Mouse (Mus musculus): ENCODE data around the gene Lcn6. TPM values are rescaled to one million over a fixed set of nuclear protein-coding genes. Genes with fewer than 3 reads are reported as not detected.

The Lcn6 gene
- not detected in 3 replicates for total RNA-seq (2017)

DNA sequence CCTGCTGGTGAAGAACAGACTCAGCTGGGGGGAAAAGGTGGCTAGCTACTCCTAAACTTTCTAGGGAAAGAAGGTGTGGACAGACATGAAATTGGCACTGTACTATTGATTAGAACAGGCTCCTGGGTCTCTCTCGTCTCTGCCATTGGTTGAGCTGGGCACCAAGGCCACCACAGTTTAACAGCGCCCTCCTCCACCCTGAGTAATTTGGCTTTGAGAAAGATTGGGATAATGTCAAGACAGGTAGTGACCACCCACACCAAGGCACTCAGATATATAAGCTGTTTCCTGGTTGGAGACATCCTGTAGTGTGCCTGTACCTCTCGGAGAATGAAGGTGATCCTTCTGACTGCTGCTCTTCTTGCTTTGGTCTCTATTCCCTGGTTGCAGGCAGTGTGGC is at the start of gene Lcn6:
Gene Lcn6, plus strand, starts transcription at position 301 of the 400 bp plus-strand sequence.
- ATAC-seq (replicated peaks; ENCODE audit: insufficient number of reproducible peaks, low FRiP score, low TSS enrichment, poor library complexity, severe bottlenecking): no peak

- no peak for ATAC-seq (replicated peaks; ENCODE audit: insufficient number of reproducible peaks, low FRiP score, low TSS enrichment, poor library complexity, severe bottlenecking)
Measured at GRCm38 (mm10) chr2:25627811-25628210, 48.8 kb upstream of the Lcn6 start, which contains the start of gene Fcna. Fcna (minus strand) TSS chr2:25628030.

- ATAC-seq (replicated peaks; ENCODE audit: insufficient number of reproducible peaks, low FRiP score, low TSS enrichment, poor library complexity, severe bottlenecking): no peak
Measured at GRCm38 (mm10) chr2:25628738-25629137, 47.8 kb upstream of the Lcn6 start.

DNA sequence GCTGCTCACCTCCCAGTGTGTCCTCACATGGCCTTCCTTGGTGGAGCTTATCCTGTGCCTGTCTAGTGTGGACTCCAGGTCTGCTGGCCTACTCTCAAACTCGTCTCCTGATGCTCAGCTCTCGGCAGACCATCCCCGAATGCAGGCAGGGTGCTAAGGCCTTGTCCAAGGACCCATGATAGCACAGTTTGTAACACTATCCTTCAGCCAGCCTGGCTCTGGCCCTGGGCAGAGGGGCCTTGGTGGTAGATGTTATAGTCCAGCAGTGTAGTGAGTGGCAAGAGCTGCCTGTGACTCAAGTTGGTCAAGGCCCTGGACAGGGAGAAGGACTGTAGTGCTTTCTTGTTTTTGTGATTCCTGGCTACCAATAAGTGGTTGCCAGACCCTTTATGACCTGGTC is 43.0 kb upstream of the Lcn6 start:
- no peak for ATAC-seq (replicated peaks; ENCODE audit: insufficient number of reproducible peaks, low FRiP score, low TSS enrichment, poor library complexity, severe bottlenecking)

- no peak for ATAC-seq (replicated peaks; ENCODE audit: insufficient number of reproducible peaks, low FRiP score, low TSS enrichment, poor library complexity, severe bottlenecking)
Measured at GRCm38 (mm10) chr2:25634046-25634445, 42.5 kb upstream of the Lcn6 start.

DNA sequence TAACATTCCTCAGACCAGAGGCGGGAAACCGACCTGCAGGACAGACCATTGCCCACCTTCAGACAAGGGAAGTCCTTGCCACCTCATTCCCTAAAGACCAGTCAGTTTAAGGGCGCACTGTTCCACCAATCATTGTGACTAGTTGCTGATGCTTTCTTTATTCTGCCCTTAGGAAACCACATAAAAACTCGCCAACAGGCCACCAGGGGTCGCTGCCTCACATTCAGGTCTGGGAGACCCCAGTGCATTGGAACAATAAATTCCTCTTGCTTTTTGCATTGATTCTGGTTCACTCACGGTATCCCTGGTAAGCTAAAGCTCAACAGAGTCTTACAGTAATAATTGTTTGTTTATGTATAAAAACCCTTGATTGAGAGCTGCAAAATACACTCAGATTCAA is 36.7 kb upstream of the Lcn6 start:
- ATAC-seq (replicated peaks; ENCODE audit: insufficient number of reproducible peaks, low FRiP score, low TSS enrichment, poor library complexity, severe bottlenecking): no peak

DNA sequence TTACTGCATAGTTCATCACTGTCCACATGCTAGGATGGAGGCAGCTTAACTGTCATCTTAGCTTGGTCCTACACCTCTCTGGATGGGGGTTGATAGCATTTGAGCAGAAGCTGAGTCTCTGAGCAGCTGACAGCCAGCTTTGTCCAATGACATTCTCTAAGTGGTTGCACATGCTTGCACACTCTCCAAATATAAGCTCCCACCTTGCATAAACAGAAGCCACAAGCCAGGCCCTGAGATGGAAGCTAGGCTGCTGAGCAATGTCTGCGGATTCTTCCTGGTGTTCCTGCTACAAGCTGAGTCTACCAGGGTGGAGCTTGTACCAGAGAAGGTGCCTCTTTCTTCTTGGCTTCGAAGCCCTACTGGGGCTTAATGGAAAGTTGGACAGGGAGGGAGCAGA is 23.7 kb upstream of the Lcn6 start, which contains the start of gene Lcn8:
Gene Lcn8, plus strand, starts transcription at position 219 of the 400 bp plus-strand sequence.
- ATAC-seq (replicated peaks; ENCODE audit: insufficient number of reproducible peaks, low FRiP score, low TSS enrichment, poor library complexity, severe bottlenecking): no peak

DNA sequence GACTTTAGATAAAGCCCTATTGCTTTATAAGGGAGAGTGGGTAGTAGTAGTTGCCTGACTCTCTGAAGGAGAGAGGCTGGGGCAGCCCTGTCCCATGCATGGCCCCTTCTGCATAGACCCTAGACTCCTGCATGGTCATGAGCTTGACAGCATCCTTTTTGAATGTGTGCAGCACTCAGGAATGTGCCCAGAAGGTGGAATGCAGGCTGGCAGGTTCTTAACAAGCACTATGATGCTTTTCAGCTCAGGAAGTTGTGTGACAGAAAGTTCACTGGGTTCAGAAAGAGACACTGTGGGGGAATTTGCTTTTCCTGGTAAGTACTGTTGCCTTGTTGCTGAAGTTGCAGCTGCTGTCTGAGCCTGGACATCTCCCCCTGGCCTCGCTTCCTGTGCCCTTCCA is 22.1 kb upstream of the Lcn6 start:
- ATAC-seq (replicated peaks; ENCODE audit: insufficient number of reproducible peaks, low FRiP score, low TSS enrichment, poor library complexity, severe bottlenecking): no peak

- ATAC-seq (replicated peaks; ENCODE audit: insufficient number of reproducible peaks, low FRiP score, low TSS enrichment, poor library complexity, severe bottlenecking): no peak
Measured at GRCm38 (mm10) chr2:25656691-25657090, 19.9 kb upstream of the Lcn6 start.

DNA sequence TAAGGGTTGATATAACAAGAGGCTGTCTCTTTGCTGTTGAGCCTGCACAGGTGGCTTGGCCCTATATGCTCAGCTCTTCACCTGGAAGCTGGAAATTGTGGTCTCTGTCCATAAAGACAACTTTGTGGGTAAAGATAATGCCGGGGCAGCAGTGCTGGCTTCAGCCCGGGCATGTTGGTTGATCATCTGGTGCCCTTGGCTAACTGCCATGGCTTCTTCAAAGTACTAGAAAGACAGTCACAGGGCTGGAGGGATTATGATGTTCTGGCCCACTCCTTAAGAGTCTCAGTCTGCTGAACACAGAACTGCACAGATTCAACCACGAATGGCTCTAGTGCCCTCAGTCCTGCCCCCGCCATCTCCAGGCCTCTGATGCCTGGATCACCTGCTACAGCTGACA is 19.3 kb upstream of the Lcn6 start:
- ATAC-seq (replicated peaks; ENCODE audit: insufficient number of reproducible peaks, low FRiP score, low TSS enrichment, poor library complexity, severe bottlenecking): no peak

GRCm38 (mm10) chr2:25657652-25658051 is 18.9 kb upstream of the Lcn6 start, which contains the start of gene Lcn5:
Lcn5 (plus strand) TSS chr2:25657952.
- no peak for ATAC-seq (replicated peaks; ENCODE audit: insufficient number of reproducible peaks, low FRiP score, low TSS enrichment, poor library complexity, severe bottlenecking)

GRCm38 (mm10) chr2:25660279-25660678 is 16.3 kb upstream of the Lcn6 start:
- ATAC-seq (replicated peaks; ENCODE audit: insufficient number of reproducible peaks, low FRiP score, low TSS enrichment, poor library complexity, severe bottlenecking): no peak

- no peak for ATAC-seq (replicated peaks; ENCODE audit: insufficient number of reproducible peaks, low FRiP score, low TSS enrichment, poor library complexity, severe bottlenecking)
Measured at GRCm38 (mm10) chr2:25661245-25661970, 15.2 kb upstream of the Lcn6 start.

- no peak for ATAC-seq (replicated peaks; ENCODE audit: insufficient number of reproducible peaks, low FRiP score, low TSS enrichment, poor library complexity, severe bottlenecking)
Measured at GRCm38 (mm10) chr2:25663511-25663910, 13.1 kb upstream of the Lcn6 start.

DNA sequence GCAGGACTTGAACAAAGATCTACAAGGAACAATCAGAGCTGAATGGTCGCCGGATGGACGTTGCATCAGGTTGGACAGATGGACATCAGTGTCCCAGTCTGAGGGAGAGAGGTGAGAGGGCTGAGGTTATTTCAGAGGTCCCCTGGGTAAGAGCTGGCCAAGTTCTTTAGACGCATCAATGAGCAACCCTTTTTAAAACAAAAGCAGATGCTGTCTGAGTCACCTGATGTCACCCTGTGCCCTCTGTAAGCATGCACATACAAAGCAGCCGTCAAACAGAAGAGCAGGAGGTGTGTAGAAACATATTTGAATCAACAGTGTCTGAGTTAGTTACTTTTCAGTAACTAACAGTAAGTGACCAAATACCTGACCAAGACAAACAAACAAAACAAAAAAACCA is 12.5 kb upstream of the Lcn6 start:
- ATAC-seq (replicated peaks; ENCODE audit: insufficient number of reproducible peaks, low FRiP score, low TSS enrichment, poor library complexity, severe bottlenecking): no peak

- no peak for ATAC-seq (replicated peaks; ENCODE audit: insufficient number of reproducible peaks, low FRiP score, low TSS enrichment, poor library complexity, severe bottlenecking)
Measured at GRCm38 (mm10) chr2:25666516-25666915, 10.1 kb upstream of the Lcn6 start.

- ATAC-seq (replicated peaks; ENCODE audit: insufficient number of reproducible peaks, low FRiP score, low TSS enrichment, poor library complexity, severe bottlenecking): no peak
Measured at GRCm38 (mm10) chr2:25679559-25679958, 3.0 kb downstream of the Lcn6 start.

GRCm38 (mm10) chr2:25682426-25682825 is 5.8 kb downstream of the Lcn6 start, which contains the start of gene Lcn10:
Lcn10 (plus strand) TSS chr2:25682726.
- ATAC-seq (replicated peaks; ENCODE audit: insufficient number of reproducible peaks, low FRiP score, low TSS enrichment, poor library complexity, severe bottlenecking): no peak

DNA sequence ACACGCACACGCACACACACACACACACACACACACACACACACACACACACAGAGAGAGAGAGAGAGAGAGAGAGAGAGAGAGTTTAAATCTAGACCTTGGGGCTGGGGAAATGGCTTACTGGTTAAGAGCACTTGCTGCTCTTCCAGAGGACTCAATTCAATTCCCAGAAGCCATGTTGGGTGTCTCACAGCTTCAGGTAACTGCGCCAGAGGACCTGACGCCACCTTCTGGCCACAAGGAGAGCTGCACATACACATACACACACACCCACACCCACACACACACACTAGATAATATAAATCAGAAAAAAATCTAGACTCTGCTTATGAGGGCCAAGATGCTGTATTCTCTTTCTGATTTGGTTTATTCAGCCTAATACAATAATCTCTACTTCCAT is 10.4 kb downstream of the Lcn6 start:
- ATAC-seq (replicated peaks; ENCODE audit: insufficient number of reproducible peaks, low FRiP score, low TSS enrichment, poor library complexity, severe bottlenecking): no peak

DNA sequence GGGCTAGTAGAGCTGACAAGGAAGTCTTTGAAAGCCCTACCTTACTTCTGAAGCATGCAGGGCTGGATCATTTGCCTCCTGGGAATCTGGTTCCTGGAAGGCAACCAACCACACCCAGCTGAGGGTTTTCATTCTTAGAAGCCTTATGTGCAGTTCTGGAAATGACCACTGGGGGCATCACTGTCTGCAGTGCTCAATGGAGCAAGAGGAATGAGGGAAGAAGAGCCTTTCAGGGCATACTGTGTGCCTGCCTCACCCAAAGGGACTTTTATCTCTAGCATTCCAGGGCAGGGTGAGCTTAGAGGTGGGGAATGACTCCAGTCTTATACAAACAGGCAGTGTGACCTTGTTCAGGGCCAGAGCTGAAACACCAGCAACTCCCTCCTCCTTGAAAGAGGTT is 18.0 kb downstream of the Lcn6 start:
- ATAC-seq (replicated peaks; ENCODE audit: insufficient number of reproducible peaks, low FRiP score, low TSS enrichment, poor library complexity, severe bottlenecking): peak; percentile 78; the same call in 1 of the 2 replicates

GRCm38 (mm10) chr2:25696951-25697350 is 20.4 kb downstream of the Lcn6 start:
- no peak for ATAC-seq (replicated peaks; ENCODE audit: insufficient number of reproducible peaks, low FRiP score, low TSS enrichment, poor library complexity, severe bottlenecking)
